Mouse (Mus musculus): ENCODE results near the gene Olfr1417. TPM values are rescaled to one million over a fixed set of nuclear protein-coding genes. Genes with fewer than 3 reads are reported as not detected.
A peak's percentile ranks its signal among the peaks of the same experiment; 100 is the strongest.
"Not testable (repeated sequence)": the region's sequence is repeated elsewhere in the genome, so short reads cannot be mapped to it uniquely, and the experiment has no call there.

Olfr1417 gene
- not detected in 2 replicates for polyA plus RNA-seq (2016; fragmentation: Nextera tagmentation; extraction: Ambion mirVana)

DNA sequence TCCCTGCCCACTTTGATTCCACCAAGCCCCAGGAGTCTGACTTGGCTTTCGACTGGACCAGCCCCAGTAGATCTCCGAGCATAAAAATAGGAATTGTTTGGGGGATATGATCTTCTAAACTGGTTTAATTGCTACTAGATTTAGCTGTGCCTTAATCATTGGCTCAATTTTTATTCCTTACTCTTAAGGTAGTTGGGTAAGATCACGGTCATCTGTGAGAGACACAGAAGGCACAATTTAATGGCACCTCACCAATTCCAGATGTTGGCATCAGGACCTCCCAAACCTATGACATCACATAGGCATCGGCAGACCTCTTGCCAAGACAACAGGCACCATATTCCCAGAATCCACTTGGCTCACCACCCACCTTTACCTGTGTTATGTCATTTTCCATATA is at the start of gene Olfr1417:
Olfr1417 (minus strand) TSS at position 101 of the 400 bp plus-strand sequence.
- Histone ChIP-seq H3K4me1 (replicated peaks) (no peaks in the 10 kb centered on the region), H3K36me3 (no peaks in the 10 kb centered on the region), H3K9me3 (no peaks in the 10 kb centered on the region), H3K4me3 (no peak within 1 kb of the TSS), H3K27me3 (ENCODE audit: insufficient read depth, poor library complexity, severe bottlenecking) (no peaks in the 10 kb centered on the region), H3K27ac (no peak within 1 kb of the TSS)
- WGBS = 87% methylated on average over 4 of the region's 4 CpGs
- DNase-seq (ENCODE audit: low spot score) = no peak

- Histone ChIP-seq H3K4me1 (replicated peaks) (no peaks in the 10 kb centered on the region), H3K4me3 (no peak within 1 kb of the TSS), H3K36me3 (no peaks in the 10 kb centered on the region), H3K27me3 (ENCODE audit: insufficient read depth, poor library complexity, severe bottlenecking) (no peaks in the 10 kb centered on the region), H3K9me3 (no peaks in the 10 kb centered on the region), H3K27ac (no peak within 1 kb of the TSS)
- WGBS = 59% methylated on average over 1 of the region's 1 CpGs
- DNase-seq (ENCODE audit: low spot score) = no peak
These were observed 47.2 kb upstream of the Olfr1417 start, which contains the start of gene Olfr1420 for GRCm38 (mm10) chr19:11886265-11886664. TSS of gene Olfr1420 (plus strand) at chr19:11886565.

GRCm38 (mm10) chr19:11878404-11878803 is 39.4 kb upstream of the Olfr1417 start:
- not testable (repeated sequence) for H3K4me1 ChIP-seq (replicated peaks); H3K27me3 ChIP-seq (ENCODE audit: insufficient read depth, poor library complexity, severe bottlenecking); H3K9me3 ChIP-seq; DNase-seq (ENCODE audit: low spot score); H3K27ac ChIP-seq; H3K4me3 ChIP-seq; H3K36me3 ChIP-seq
- 64% methylated on average over 22 of the region's 22 CpGs for WGBS

- no peak within 1 kb of the TSS for H3K27ac ChIP-seq
- 56% methylated on average over 1 of the region's 1 CpGs for WGBS
- no peak within 1 kb of the TSS for H3K4me3 ChIP-seq
- H3K36me3 ChIP-seq = no peaks in the 10 kb centered on the region
- no peaks in the 10 kb centered on the region for H3K27me3 ChIP-seq (ENCODE audit: insufficient read depth, poor library complexity, severe bottlenecking)
- no peaks in the 10 kb centered on the region for H3K4me1 ChIP-seq (replicated peaks)
- H3K9me3 ChIP-seq = no peaks in the 10 kb centered on the region
- no peak for DNase-seq (ENCODE audit: low spot score)
These were observed 36.0 kb upstream of the Olfr1417 start, which contains the start of gene Olfr1419 for GRCm38 (mm10) chr19:11875006-11875405. TSS of gene Olfr1419 (minus strand) at chr19:11875106.

DNA sequence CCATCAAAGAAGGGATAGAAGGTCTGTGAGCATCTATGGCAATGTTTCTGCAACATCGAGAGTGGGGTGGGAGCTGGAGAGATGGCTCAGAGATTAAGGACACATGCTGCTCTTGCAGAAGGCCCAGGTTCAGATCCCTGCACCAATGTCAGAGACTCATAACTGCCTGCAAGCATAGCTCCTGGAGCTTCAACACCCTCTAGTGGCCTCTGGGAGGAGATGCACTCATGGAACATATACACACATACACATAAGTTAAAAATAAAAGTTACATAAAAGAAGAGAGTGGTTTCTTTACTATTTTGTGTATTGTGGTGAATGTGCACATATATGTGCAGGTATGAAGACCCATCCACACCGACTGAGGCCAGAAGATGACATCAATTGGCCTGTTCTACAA is 28.8 kb upstream of the Olfr1417 start:
- H3K27me3 ChIP-seq (ENCODE audit: insufficient read depth, poor library complexity, severe bottlenecking) = no peaks in the 10 kb centered on the region
- H3K4me3 ChIP-seq = no peak overlapping the region
- no peak for DNase-seq (ENCODE audit: low spot score)
- no peak overlapping the region for H3K27ac ChIP-seq
- H3K9me3 ChIP-seq = peaks cover 6% of the 10 kb centered on the region; the same call in 1 of the 2 replicates
- 83% methylated on average over 2 of the region's 2 CpGs for WGBS
- no peaks in the 10 kb centered on the region for H3K4me1 ChIP-seq (replicated peaks)
- H3K36me3 ChIP-seq = no peaks in the 10 kb centered on the region

GRCm38 (mm10) chr19:11860966-11861365 is 21.9 kb upstream of the Olfr1417 start, which contains the start of gene Olfr1418:
TSS of gene Olfr1418 (minus strand) at chr19:11861066.
- Histone ChIP-seq H3K36me3 (no peaks in the 10 kb centered on the region), H3K27ac (no peak within 1 kb of the TSS), H3K4me1 (replicated peaks) (no peaks in the 10 kb centered on the region), H3K27me3 (ENCODE audit: insufficient read depth, poor library complexity, severe bottlenecking) (no peaks in the 10 kb centered on the region), H3K9me3 (no peaks in the 10 kb centered on the region), H3K4me3 (no peak within 1 kb of the TSS)
- no peak for DNase-seq (ENCODE audit: low spot score)
- 96% methylated on average over 1 of the region's 1 CpGs for WGBS

DNA sequence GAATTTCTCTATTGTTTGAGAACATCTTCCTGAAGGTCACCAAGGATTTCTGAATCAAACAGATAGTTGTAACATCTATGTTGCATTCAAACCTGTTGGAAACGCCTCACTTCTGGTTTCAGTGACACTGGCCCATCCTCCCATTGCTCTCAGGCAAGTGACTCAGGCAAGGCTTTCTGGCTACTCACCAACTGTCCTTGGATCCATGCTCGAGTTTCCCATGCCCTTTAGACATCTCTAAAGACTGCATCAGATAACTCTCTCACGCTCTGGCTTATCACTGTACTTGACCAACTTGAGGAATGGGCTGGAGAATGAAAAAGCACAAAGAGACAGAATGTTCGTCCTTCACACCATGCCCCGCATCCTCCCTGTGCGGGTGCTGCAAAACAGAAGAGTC is 17.5 kb upstream of the Olfr1417 start:
- no peaks in the 10 kb centered on the region for H3K9me3 ChIP-seq
- H3K27ac ChIP-seq = no peak overlapping the region
- no peaks in the 10 kb centered on the region for H3K27me3 ChIP-seq (ENCODE audit: insufficient read depth, poor library complexity, severe bottlenecking)
- no peaks in the 10 kb centered on the region for H3K36me3 ChIP-seq
- no peaks in the 10 kb centered on the region for H3K4me1 ChIP-seq (replicated peaks)
- no peak overlapping the region for H3K4me3 ChIP-seq
- no peak for DNase-seq (ENCODE audit: low spot score)
- 81% methylated on average over 6 of the region's 6 CpGs for WGBS

DNA sequence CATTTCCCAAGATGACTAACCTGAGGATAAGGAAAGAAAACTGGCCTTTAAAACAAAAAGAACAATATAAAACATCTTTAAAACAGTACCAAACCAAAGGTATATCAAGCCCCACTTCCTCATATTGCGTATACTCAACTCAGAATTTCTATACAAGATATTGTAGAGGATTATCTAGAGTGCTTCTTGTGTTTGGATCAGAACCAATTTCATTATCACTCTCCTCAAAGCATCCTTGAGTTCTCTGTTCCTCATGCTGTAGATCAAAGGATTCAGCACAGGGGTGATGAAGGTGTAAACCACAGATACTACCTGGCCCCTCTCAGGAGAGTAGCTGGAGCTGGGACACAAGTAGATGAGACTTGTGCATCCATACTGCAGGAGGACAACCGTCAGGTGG is 15.8 kb upstream of the Olfr1417 start:
- Histone ChIP-seq H3K9me3 (no peaks in the 10 kb centered on the region), H3K4me3 (no peak overlapping the region), H3K36me3 (no peaks in the 10 kb centered on the region), H3K27ac (no peak overlapping the region), H3K4me1 (replicated peaks) (no peaks in the 10 kb centered on the region), H3K27me3 (ENCODE audit: insufficient read depth, poor library complexity, severe bottlenecking) (no peaks in the 10 kb centered on the region)
- DNase-seq (ENCODE audit: low spot score) = no peak
- 90% methylated on average over 2 of the region's 2 CpGs for WGBS

- H3K4me1 ChIP-seq (replicated peaks) = no peaks in the 10 kb centered on the region
- DNase-seq (ENCODE audit: low spot score) = no peak
- H3K9me3 ChIP-seq = no peaks in the 10 kb centered on the region
- no peak overlapping the region for H3K27ac ChIP-seq
- no peak overlapping the region for H3K4me3 ChIP-seq
- WGBS = 68% methylated on average over 4 of the region's 4 CpGs
- H3K36me3 ChIP-seq = no peaks in the 10 kb centered on the region
- no peaks in the 10 kb centered on the region for H3K27me3 ChIP-seq (ENCODE audit: insufficient read depth, poor library complexity, severe bottlenecking)
These were observed 13.6 kb upstream of the Olfr1417 start for GRCm38 (mm10) chr19:11852652-11853051.

DNA sequence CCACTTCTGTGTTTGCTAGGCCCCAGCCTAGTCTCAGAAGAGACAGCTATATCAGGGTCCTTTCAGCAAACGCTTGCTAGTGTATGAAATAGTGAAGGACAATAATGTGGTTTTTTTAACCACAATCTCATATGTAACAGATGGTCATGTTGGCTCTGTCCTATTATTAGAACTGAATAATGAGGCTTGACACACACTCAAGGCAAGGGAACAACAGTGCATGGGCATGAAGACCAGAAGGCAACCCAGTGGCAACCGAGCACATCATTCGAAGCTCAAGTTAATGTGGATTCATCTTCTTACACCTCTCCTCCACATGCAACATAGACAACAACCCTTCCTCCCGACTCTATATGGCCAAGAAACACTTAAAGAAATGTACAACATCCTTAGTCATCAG is 7.3 kb upstream of the Olfr1417 start:
- no peaks in the 10 kb centered on the region for H3K36me3 ChIP-seq
- WGBS = 86% methylated on average over 4 of the region's 4 CpGs
- H3K4me1 ChIP-seq (replicated peaks) = no peaks in the 10 kb centered on the region
- no peaks in the 10 kb centered on the region for H3K27me3 ChIP-seq (ENCODE audit: insufficient read depth, poor library complexity, severe bottlenecking)
- DNase-seq (ENCODE audit: low spot score) = no peak
- no peaks in the 10 kb centered on the region for H3K9me3 ChIP-seq
- no peak overlapping the region for H3K27ac ChIP-seq
- H3K4me3 ChIP-seq = no peak overlapping the region

GRCm38 (mm10) chr19:11823346-11824065 is 15.5 kb downstream of the Olfr1417 start:
- H3K9me3 ChIP-seq = no peaks in the 10 kb centered on the region
- no peaks in the 10 kb centered on the region for H3K36me3 ChIP-seq
- DNase-seq (ENCODE audit: low spot score) = no peak
- no peak overlapping the region for H3K4me3 ChIP-seq
- H3K27ac ChIP-seq = no peak overlapping the region
- WGBS = 26% methylated on average over 4 of the region's 4 CpGs
- peaks cover 13% of the 10 kb centered on the region for H3K4me1 ChIP-seq (replicated peaks)
- H3K27me3 ChIP-seq (ENCODE audit: insufficient read depth, poor library complexity, severe bottlenecking) = peaks cover 18% of the 10 kb centered on the region

DNA sequence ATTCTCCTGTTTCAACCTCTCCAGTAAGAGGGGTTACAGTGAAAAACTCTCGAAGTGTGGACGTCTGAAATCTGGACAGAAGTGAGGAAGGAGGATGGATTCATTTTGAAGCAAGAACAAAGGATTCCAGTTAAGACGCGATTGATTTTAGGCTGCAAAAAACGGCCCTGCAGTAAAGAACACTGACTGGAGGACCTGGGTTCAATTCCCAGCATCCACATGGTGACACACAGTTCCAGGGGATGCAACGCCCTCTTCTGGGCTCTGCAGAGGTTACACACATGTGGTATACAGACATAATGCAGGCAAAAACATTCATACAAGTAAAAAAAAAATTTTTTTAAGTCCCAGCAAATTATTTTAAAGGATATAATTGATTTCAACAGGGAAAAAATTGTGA is 18.8 kb downstream of the Olfr1417 start:
- WGBS = 34% methylated on average over 6 of the region's 6 CpGs
- Histone ChIP-seq H3K36me3 (no peaks in the 10 kb centered on the region), H3K4me1 (replicated peaks) (peaks cover 20% of the 10 kb centered on the region), H3K27me3 (ENCODE audit: insufficient read depth, poor library complexity, severe bottlenecking) (peaks cover 49% of the 10 kb centered on the region), H3K9me3 (no peaks in the 10 kb centered on the region), H3K4me3 (peak overlapping the region; percentile 72), H3K27ac (no peak overlapping the region)
- no peak for DNase-seq (ENCODE audit: low spot score)

DNA sequence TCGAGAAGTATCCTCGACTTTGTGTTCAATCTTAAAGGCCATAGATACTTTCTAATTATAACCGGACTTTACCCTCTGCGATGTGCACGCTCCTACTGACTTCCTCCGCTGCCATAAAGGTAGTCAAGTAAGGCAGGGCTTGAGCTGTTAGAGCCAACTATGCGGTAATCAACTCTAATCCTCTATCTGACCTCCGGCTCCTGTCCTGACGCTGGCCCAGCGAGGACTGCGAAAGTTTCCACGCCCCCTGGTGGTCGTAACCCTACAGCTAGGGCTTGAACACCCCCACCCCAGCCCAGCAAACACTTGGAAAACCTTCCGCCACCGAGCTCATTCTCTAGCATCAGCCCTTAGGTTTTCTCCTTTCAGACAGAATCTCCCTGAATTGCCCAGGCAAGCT is 19.2 kb downstream of the Olfr1417 start:
- under 1% methylated on average over 15 of the region's 15 CpGs for whole genome bisulfite sequencing
- peak; percentile 88 for DNase-seq (ENCODE audit: low spot score)
- Histone ChIP-seq H3K4me3 (peak overlapping the region; percentile 72), H3K36me3 (no peaks in the 10 kb centered on the region), H3K4me1 (replicated peaks) (peaks cover 20% of the 10 kb centered on the region), H3K27me3 (ENCODE audit: insufficient read depth, poor library complexity, severe bottlenecking) (peaks cover 53% of the 10 kb centered on the region), H3K27ac (no peak overlapping the region), H3K9me3 (no peaks in the 10 kb centered on the region)

Measured in hindbrain, embryonic 10.5 days (tissue).